7 mouse cellular contexts compared by ENCODE assay signal in genomic region chr7:141476226-141476980, GRCm38 (mm10). TPM values are rescaled to one million over a fixed set of nuclear protein-coding genes. Genes with fewer than 3 reads are reported as not detected.
A peak's percentile ranks its signal among the peaks of the same experiment; 100 is the strongest.
DNase-seq lines count a peak whose midpoint lies in the region; ATAC-seq and TF ChIP-seq lines count a peak whose summit lies in the region.

No protein-coding gene starts in this region.

- ATAC-seq in lung, postnatal 0 days, result peak; percentile 86

- 3% methylated on average over 8 of the region's 17 CpGs for WGBS in lung, postnatal 0 days

- H3K27ac ChIP-seq in lung, postnatal 0 days (ENCODE audit: low read length), result peak overlapping the region; percentile 98

- peaks cover 5% of the 10 kb centered on the region for H3K36me3 ChIP-seq in lung, postnatal 0 days (ENCODE audit: insufficient read depth, low read length)

- peaks cover 31% of the 10 kb centered on the region for H3K4me1 ChIP-seq in lung, postnatal 0 days (ENCODE audit: insufficient read depth, low read depth, low read length)

- DNase-seq in thymus, postnatal 4 days, result peak; percentile 46
- no peak for DNase-seq in thymus, postnatal 0 days (ENCODE audit: low spot score)
- DNase-seq in embryo, embryonic 10.5 days (ENCODE audit: low spot score), result peak; percentile 69
- peak; percentile 88 for DNase-seq in heart, adult 8-10 months (ENCODE audit: low spot score)
- peak; percentile 93 to 94 for DNase-seq in kidney, adult 8-10 months
- DNase-seq in lung, postnatal 0 days (ENCODE audit: low spot score), result peak; percentile 96
- peak; percentile 69 for DNase-seq in ovary, postnatal 10 days (ENCODE audit: low spot score)

- no peaks in the 10 kb centered on the region for H3K9me3 ChIP-seq in lung, postnatal 0 days (ENCODE audit: low read length)

- peak; percentile 75 for TF ChIP-seq CTCF in lung, postnatal 0 days (IDR thresholded peaks at IDR 0.05)

- peak overlapping the region; percentile 94 for H3K4me2 ChIP-seq in lung, postnatal 0 days (replicated peaks; ENCODE audit: low read depth, low read length)

- H3K9ac ChIP-seq in lung, postnatal 0 days (replicated peaks; ENCODE audit: low read depth), result peak overlapping the region; percentile 77

- peak overlapping the region; percentile 68 for H3K4me3 ChIP-seq in lung, postnatal 0 days (ENCODE audit: low read depth, low read length)

- H3K27me3 ChIP-seq in lung, postnatal 0 days (replicated peaks; ENCODE audit: insufficient read depth, low read length), result no peaks in the 10 kb centered on the region

- peak; percentile 91 for TF ChIP-seq EP300 in lung, postnatal 0 days (IDR thresholded peaks at IDR 0.05)

RNA-seq across cellular contexts. Expression of gene Tspan4, which starts 1.4 kb away (rescaled TPM):
- 24.7 and 28.5 TPM in 2 replicates for polyA plus RNA-seq in thymus, postnatal 0 days (2015; fragmentation: Nextera tagmentation; extraction: Ambion mirVana)
- total RNA-seq in heart, adult 8-10 months (2022), result 10 to 100 TPM; 25.8 to 45.3 (median 42.8) TPM
- 100 and 107 TPM in 2 replicates for polyA plus RNA-seq in lung, postnatal 0 days (2015; fragmentation: Nextera tagmentation; extraction: Ambion mirVana)

RNA-seq across cellular contexts. Expression of gene Polr2l, which starts 1.5 kb away (rescaled TPM):
- 73.5 and 85.3 TPM in 2 replicates for polyA plus RNA-seq in thymus, postnatal 0 days (2015; fragmentation: Nextera tagmentation; extraction: Ambion mirVana)
- 10 to 100 TPM; 75.5 to 93.4 (median 84.3) TPM for total RNA-seq in heart, adult 8-10 months (2022)
- polyA plus RNA-seq in lung, postnatal 0 days (2015; fragmentation: Nextera tagmentation; extraction: Ambion mirVana), result 48.0 and 50.5 TPM in 2 replicates

RNA-seq across cellular contexts. Expression of gene Cd151, which starts 9.2 kb away (rescaled TPM):
- 11.7 and 13.0 TPM in 2 replicates for polyA plus RNA-seq in thymus, postnatal 0 days (2015; fragmentation: Nextera tagmentation; extraction: Ambion mirVana)
- total RNA-seq in heart, adult 8-10 months (2022), result 100 to 1,000 TPM; 331 to 351 (median 345) TPM
- polyA plus RNA-seq in lung, postnatal 0 days (2015; fragmentation: Nextera tagmentation; extraction: Ambion mirVana), result 45.1 and 49.6 TPM in 2 replicates

RNA-seq across cellular contexts. Expression of gene Cracr2b, which starts 15.5 kb away (rescaled TPM):
- polyA plus RNA-seq in thymus, postnatal 0 days (2015; fragmentation: Nextera tagmentation; extraction: Ambion mirVana), result 6.1 and 8.9 TPM in 2 replicates
- total RNA-seq in heart, adult 8-10 months (2022), result 10 to 100 TPM; 17.7 to 24.2 (median 19.1) TPM
- 74.9 and 82.0 TPM in 2 replicates for polyA plus RNA-seq in lung, postnatal 0 days (2015; fragmentation: Nextera tagmentation; extraction: Ambion mirVana)

RNA-seq across cellular contexts. Expression of gene Pnpla2, which starts 21.4 kb away (rescaled TPM):
- 49.2 and 50.5 TPM in 2 replicates for polyA plus RNA-seq in thymus, postnatal 0 days (2015; fragmentation: Nextera tagmentation; extraction: Ambion mirVana)
- total RNA-seq in heart, adult 8-10 months (2022), result 100 to 1,000 TPM; 419 to 549 (median 431) TPM
- 96.0 and 116 TPM in 2 replicates for polyA plus RNA-seq in lung, postnatal 0 days (2015; fragmentation: Nextera tagmentation; extraction: Ambion mirVana)
